Mouse (Mus musculus) cortical plate, adult 2 months (tissue): ENCODE measurements around the gene Cachd1.

Experiments
- CTCF ChIP-seq: fragments of 200-500 bp; IDR thresholded peaks from 2 replicates; pipeline ENCODE4 v1.5.1; 2011; ENCODE audit warnings: mild to moderate bottlenecking, control low read depth, low read length; ENCODE audit not compliant: insufficient read depth; ENCODE audit errors: extremely low read depth
- POLR2A ChIP-seq: fragments of 200-500 bp; IDR thresholded peaks from 2 replicates; pipeline ENCODE4 v1.6.1; 2011; ENCODE audit warnings: mild to moderate bottlenecking, low read length, control low read depth; ENCODE audit not compliant: insufficient read depth; ENCODE audit errors: extremely low read depth

- TF ChIP-seq CTCF: no peak
- TF ChIP-seq POLR2A: no peak
These were observed 232.6 kb downstream of the Cachd1 start for GRCm38 (mm10) chr4:101009092-101009491.
